Mouse (Mus musculus): ENCODE measurements at regions not wholly inside any gene's neighbourhood (a gene's known extent, or its start where the extent isn't known, plus 50 kb on each side); places are given as distances from the start of the nearest gene placed in this dataset.

- no peak for ATAC-seq (ENCODE audit: low FRiP score, low read depth)
- H3K9ac ChIP-seq = no peak overlapping the region
- H3K27me3 ChIP-seq = no peaks in the 10 kb centered on the region
- H3K36me3 ChIP-seq = no peaks in the 10 kb centered on the region
- H3K4me2 ChIP-seq (replicated peaks) = no peak overlapping the region
- WGBS = 76% methylated on average over 4 of the region's 4 CpGs
- no peaks in the 10 kb centered on the region for H3K4me1 ChIP-seq
- H3K9me3 ChIP-seq = no peaks in the 10 kb centered on the region
- H3K4me3 ChIP-seq = no peak overlapping the region
- no peak overlapping the region for H3K27ac ChIP-seq
Observed at GRCm38 (mm10) chr15:63079825-63080224, 765.2 kb downstream of the Gsdmc2 start.

GRCm38 (mm10) chr15:63071921-63072320 lies 773.1 kb downstream of the Gsdmc2 start:
- Histone ChIP-seq H3K36me3 (no peaks in the 10 kb centered on the region), H3K9ac (no peak overlapping the region), H3K4me2 (replicated peaks) (no peak overlapping the region), H3K27ac (no peak overlapping the region), H3K4me1 (no peaks in the 10 kb centered on the region), H3K9me3 (no peaks in the 10 kb centered on the region), H3K4me3 (no peak overlapping the region), H3K27me3 (no peaks in the 10 kb centered on the region)
- 70% methylated on average over 4 of the region's 4 CpGs for WGBS
- ATAC-seq (ENCODE audit: low FRiP score, low read depth) = no peak

GRCm38 (mm10) chr15:63067126-63067525 lies 777.9 kb downstream of the Gsdmc2 start:
- no peak for ATAC-seq (ENCODE audit: low FRiP score, low read depth)
- no peak overlapping the region for H3K27ac ChIP-seq
- H3K36me3 ChIP-seq = no peaks in the 10 kb centered on the region
- H3K4me3 ChIP-seq = no peak overlapping the region
- no peaks in the 10 kb centered on the region for H3K4me1 ChIP-seq
- no peak overlapping the region for H3K4me2 ChIP-seq (replicated peaks)
- WGBS = 91% methylated on average over 3 of the region's 3 CpGs
- no peaks in the 10 kb centered on the region for H3K27me3 ChIP-seq
- no peaks in the 10 kb centered on the region for H3K9me3 ChIP-seq
- H3K9ac ChIP-seq = no peak overlapping the region

GRCm38 (mm10) chr15:63066020-63066439 lies 778.9 kb downstream of the Gsdmc2 start:
- H3K27ac ChIP-seq = no peak overlapping the region
- H3K9me3 ChIP-seq = no peaks in the 10 kb centered on the region
- 85% methylated on average over 2 of the region's 2 CpGs for WGBS
- H3K36me3 ChIP-seq = no peaks in the 10 kb centered on the region
- no peak for ATAC-seq (ENCODE audit: low FRiP score, low read depth)
- H3K4me2 ChIP-seq (replicated peaks) = no peak overlapping the region
- H3K4me3 ChIP-seq = no peak overlapping the region
- no peaks in the 10 kb centered on the region for H3K27me3 ChIP-seq
- H3K9ac ChIP-seq = no peak overlapping the region
- no peaks in the 10 kb centered on the region for H3K4me1 ChIP-seq

GRCm38 (mm10) chr15:63061891-63062290 lies 783.1 kb downstream of the Gsdmc2 start:
- Histone ChIP-seq H3K4me1 (no peaks in the 10 kb centered on the region), H3K27ac (no peak overlapping the region), H3K4me3 (no peak overlapping the region), H3K9ac (no peak overlapping the region), H3K36me3 (no peaks in the 10 kb centered on the region), H3K4me2 (replicated peaks) (no peak overlapping the region), H3K27me3 (no peaks in the 10 kb centered on the region), H3K9me3 (no peaks in the 10 kb centered on the region)
- no peak for ATAC-seq (ENCODE audit: low FRiP score, low read depth)
- WGBS = 78% methylated on average over 3 of the region's 3 CpGs

GRCm38 (mm10) chr15:63060826-63061225 lies 784.2 kb downstream of the Gsdmc2 start:
- no peak overlapping the region for H3K9ac ChIP-seq
- H3K9me3 ChIP-seq = no peaks in the 10 kb centered on the region
- H3K36me3 ChIP-seq = no peaks in the 10 kb centered on the region
- H3K4me1 ChIP-seq = no peaks in the 10 kb centered on the region
- no peak overlapping the region for H3K4me2 ChIP-seq (replicated peaks)
- 77% methylated on average over 3 of the region's 3 CpGs for WGBS
- no peaks in the 10 kb centered on the region for H3K27me3 ChIP-seq
- no peak for ATAC-seq (ENCODE audit: low FRiP score, low read depth)
- no peak overlapping the region for H3K4me3 ChIP-seq
- H3K27ac ChIP-seq = no peak overlapping the region

GRCm38 (mm10) chr15:63052570-63053255 lies 792.3 kb downstream of the Gsdmc2 start:
- 15% methylated on average over 3 of the region's 3 CpGs for WGBS
- H3K4me3 ChIP-seq = no peak overlapping the region
- peaks cover 4% of the 10 kb centered on the region; the same call in 1 of the 2 replicates for H3K4me1 ChIP-seq
- no peaks in the 10 kb centered on the region for H3K9me3 ChIP-seq
- no peaks in the 10 kb centered on the region for H3K27me3 ChIP-seq
- ATAC-seq (ENCODE audit: low FRiP score, low read depth) = no peak
- no peak overlapping the region for H3K9ac ChIP-seq
- no peaks in the 10 kb centered on the region for H3K36me3 ChIP-seq
- no peak overlapping the region for H3K27ac ChIP-seq
- H3K4me2 ChIP-seq (replicated peaks) = no peak overlapping the region

- Histone ChIP-seq H3K27me3 (no peaks in the 10 kb centered on the region), H3K9ac (no peak overlapping the region), H3K4me3 (no peak overlapping the region), H3K9me3 (no peaks in the 10 kb centered on the region), H3K36me3 (no peaks in the 10 kb centered on the region), H3K4me2 (replicated peaks) (no peak overlapping the region), H3K27ac (no peak overlapping the region), H3K4me1 (peaks cover 4% of the 10 kb centered on the region; the same call in 1 of the 2 replicates)
- WGBS = 86% methylated on average over 1 of the region's 1 CpGs
- no peak for ATAC-seq (ENCODE audit: low FRiP score, low read depth)
Observed at GRCm38 (mm10) chr15:63050033-63050432, 794.9 kb downstream of the Gsdmc2 start.

- no peaks in the 10 kb centered on the region for H3K27me3 ChIP-seq
- H3K36me3 ChIP-seq = no peaks in the 10 kb centered on the region
- H3K27ac ChIP-seq = no peak overlapping the region
- H3K4me1 ChIP-seq = no peaks in the 10 kb centered on the region
- H3K4me2 ChIP-seq (replicated peaks) = no peak overlapping the region
- ATAC-seq (ENCODE audit: low FRiP score, low read depth) = no peak
- H3K9me3 ChIP-seq = no peaks in the 10 kb centered on the region
- no peak overlapping the region for H3K9ac ChIP-seq
- H3K4me3 ChIP-seq = no peak overlapping the region
Observed at GRCm38 (mm10) chr15:63042367-63042766, 802.6 kb downstream of the Gsdmc2 start.

GRCm38 (mm10) chr15:63036241-63036640 lies 808.7 kb downstream of the Gsdmc2 start:
- Histone ChIP-seq H3K4me1 (no peaks in the 10 kb centered on the region), H3K9ac (no peak overlapping the region), H3K27me3 (no peaks in the 10 kb centered on the region), H3K9me3 (no peaks in the 10 kb centered on the region), H3K36me3 (no peaks in the 10 kb centered on the region), H3K4me2 (replicated peaks) (no peak overlapping the region), H3K27ac (no peak overlapping the region), H3K4me3 (no peak overlapping the region)
- no peak for ATAC-seq (ENCODE audit: low FRiP score, low read depth)
- WGBS = 89% methylated on average over 7 of the region's 7 CpGs

- Histone ChIP-seq H3K36me3 (no peaks in the 10 kb centered on the region), H3K4me3 (no peak overlapping the region), H3K4me2 (replicated peaks) (no peak overlapping the region), H3K9me3 (no peaks in the 10 kb centered on the region), H3K27ac (no peak overlapping the region), H3K4me1 (no peaks in the 10 kb centered on the region), H3K27me3 (no peaks in the 10 kb centered on the region), H3K9ac (no peak overlapping the region)
- no peak for ATAC-seq (ENCODE audit: low FRiP score, low read depth)
- 67% methylated on average over 2 of the region's 2 CpGs for WGBS
Observed at GRCm38 (mm10) chr15:63020826-63021225, 824.2 kb downstream of the Gsdmc2 start.

GRCm38 (mm10) chr15:63017966-63018365 lies 827.0 kb downstream of the Gsdmc2 start:
- H3K4me3 ChIP-seq = no peak overlapping the region
- no peaks in the 10 kb centered on the region for H3K36me3 ChIP-seq
- H3K27me3 ChIP-seq = no peaks in the 10 kb centered on the region
- no peak overlapping the region for H3K27ac ChIP-seq
- H3K9ac ChIP-seq = no peak overlapping the region
- WGBS = 59% methylated on average over 3 of the region's 3 CpGs
- ATAC-seq (ENCODE audit: low FRiP score, low read depth) = no peak
- H3K4me1 ChIP-seq = no peaks in the 10 kb centered on the region
- H3K4me2 ChIP-seq (replicated peaks) = no peak overlapping the region
- no peaks in the 10 kb centered on the region for H3K9me3 ChIP-seq

Measured in limb, embryonic 13.5 days (tissue).